Comparison of ENCODE assay signal across 11 mouse cellular contexts in the genomic region with DNA sequence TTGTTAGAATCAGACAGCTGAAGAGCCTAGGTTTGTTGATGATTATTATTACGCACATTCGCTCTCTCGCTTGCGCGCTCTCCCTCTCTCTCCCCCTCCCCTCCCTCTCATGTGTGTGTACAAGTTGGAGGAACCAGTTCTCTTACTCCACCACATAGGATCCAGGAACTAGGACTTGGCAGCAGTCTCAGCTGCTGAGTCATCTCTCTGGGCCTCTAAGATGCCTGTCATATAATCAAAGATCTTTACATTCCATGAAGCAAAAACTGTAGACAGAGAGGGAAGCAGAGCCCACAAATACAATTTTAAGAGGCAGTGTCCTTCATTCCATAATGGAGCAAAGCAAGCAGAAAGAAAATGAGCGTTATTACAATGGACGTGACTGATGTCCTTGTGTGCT. TPM values are rescaled to one million over a fixed set of nuclear protein-coding genes. Genes with fewer than 3 reads are reported as not detected.
A peak's percentile ranks its signal among the peaks of the same experiment; 100 is the strongest.
DNase-seq lines count a peak whose midpoint lies in the region; ATAC-seq and TF ChIP-seq lines count a peak whose summit lies in the region.
"Had no signal": no experiment of that assay in that cellular context is flagged by ENCODE, and none has a peak within 500 bp of the region (broad histone marks: within the 10 kb centered on the region; RNA-seq: fewer than 3 reads in every experiment).

No protein-coding gene starts in this region.

- no peak overlapping the region for H3K4me2 ChIP-seq in forebrain, postnatal 0 days (ENCODE audit: low read depth)
- H3K4me2 ChIP-seq in forebrain, embryonic 16.5 days (ENCODE audit: low read length): no peak overlapping the region
- H3K4me2 ChIP-seq in hindbrain, embryonic 16.5 days (ENCODE audit: low read length): no peak overlapping the region

- H3K9ac ChIP-seq in forebrain, postnatal 0 days: no peak overlapping the region
- no peak overlapping the region for H3K9ac ChIP-seq in forebrain, embryonic 16.5 days (replicated peaks; ENCODE audit: low read depth, low read length)
- H3K9ac ChIP-seq in hindbrain, embryonic 16.5 days (ENCODE audit: low read depth, low read length): no peak overlapping the region

- no peak for TF ChIP-seq CTCF in forebrain, postnatal 0 days (IDR thresholded peaks at IDR 0.05; ENCODE audit: low read depth)

- H3K27me3 ChIP-seq in forebrain, postnatal 0 days (ENCODE audit: insufficient read depth, low read length): no peaks in the 10 kb centered on the region
- no peaks in the 10 kb centered on the region for H3K27me3 ChIP-seq in forebrain, embryonic 16.5 days (replicated peaks; ENCODE audit: control insufficient read depth, insufficient read depth, low read length)
- no peaks in the 10 kb centered on the region for H3K27me3 ChIP-seq in megakaryocyte, embryonic 14.5 days (replicated peaks)
- no peaks in the 10 kb centered on the region for H3K27me3 ChIP-seq in hindbrain, embryonic 16.5 days (replicated peaks; ENCODE audit: control insufficient read depth, insufficient read depth, low read length)
- H3K27me3 ChIP-seq: Patski had no signal

- 80% methylated on average over 7 of the region's 7 CpGs for WGBS in forebrain, postnatal 0 days
- WGBS in forebrain, embryonic 16.5 days: 69% methylated on average over 7 of the region's 7 CpGs
- WGBS in hindbrain, embryonic 16.5 days: 87% methylated on average over 7 of the region's 7 CpGs

- no peaks in the 10 kb centered on the region for H3K4me1 ChIP-seq in forebrain, postnatal 0 days (ENCODE audit: insufficient read depth)
- H3K4me1 ChIP-seq in forebrain, embryonic 16.5 days (replicated peaks; ENCODE audit: control insufficient read depth, insufficient read depth, low read length): peaks cover 5% of the 10 kb centered on the region; the same call in 1 of the 2 replicates
- peaks cover 90% of the 10 kb centered on the region for H3K4me1 ChIP-seq in megakaryocyte, embryonic 14.5 days
- H3K4me1 ChIP-seq in hindbrain, embryonic 16.5 days (ENCODE audit: control insufficient read depth, insufficient read depth, low read depth, low read length): peaks cover 3% of the 10 kb centered on the region; the same call in 1 of the 2 replicates

- H3K36me3 ChIP-seq in forebrain, postnatal 0 days (ENCODE audit: insufficient read depth): peaks cover 12% of the 10 kb centered on the region
- H3K36me3 ChIP-seq in forebrain, embryonic 16.5 days (ENCODE audit: control insufficient read depth, insufficient read depth): no peaks in the 10 kb centered on the region
- peaks cover 56% of the 10 kb centered on the region for H3K36me3 ChIP-seq in megakaryocyte, embryonic 14.5 days (replicated peaks; ENCODE audit: low read length)
- no peaks in the 10 kb centered on the region for H3K36me3 ChIP-seq in hindbrain, embryonic 16.5 days (ENCODE audit: control insufficient read depth, insufficient read depth, low read length)

- no peak overlapping the region for H3K27ac ChIP-seq in forebrain, postnatal 0 days (ENCODE audit: low read depth, low read length)
- H3K27ac ChIP-seq in forebrain, embryonic 16.5 days (ENCODE audit: low read length): no peak overlapping the region
- H3K27ac ChIP-seq in hindbrain, embryonic 16.5 days (ENCODE audit: low read depth, low read length): no peak overlapping the region

- DNase-seq in forebrain, postnatal 0 days: peak; percentile 33
- DNase-seq in MN1 (ENCODE audit: low spot score): peak; percentile 10
- peak; percentile 45 for DNase-seq in fibroblast of lung, adult 2 months (ENCODE audit: low read depth)
- peak; percentile 56 for DNase-seq in layer of hippocampus, adult 9-11 months
- no peak for DNase-seq in gastrocnemius, adult 8-10 months (ENCODE audit: low spot score in 2 of 2)

- H3K4me3 ChIP-seq in forebrain, postnatal 0 days (ENCODE audit: low read depth, low read length): no peak overlapping the region
- H3K4me3 ChIP-seq in forebrain, embryonic 16.5 days (replicated peaks; ENCODE audit: low read length): no peak overlapping the region
- H3K4me3 ChIP-seq in megakaryocyte, embryonic 14.5 days (replicated peaks): peak overlapping the region; percentile 48
- H3K4me3 ChIP-seq in hindbrain, embryonic 16.5 days (ENCODE audit: low read length): no peak overlapping the region

- H3K9me3 ChIP-seq in forebrain, postnatal 0 days (ENCODE audit: low read length): no peaks in the 10 kb centered on the region
- no peaks in the 10 kb centered on the region for H3K9me3 ChIP-seq in forebrain, embryonic 16.5 days (ENCODE audit: control insufficient read depth, low read length)
- H3K9me3 ChIP-seq in megakaryocyte, embryonic 14.5 days: no peaks in the 10 kb centered on the region
- H3K9me3 ChIP-seq in hindbrain, embryonic 16.5 days (ENCODE audit: control insufficient read depth, low read length): no peaks in the 10 kb centered on the region

- no peak for ATAC-seq in forebrain, postnatal 0 days
- ATAC-seq in forebrain, embryonic 16.5 days: no peak
- no peak for ATAC-seq in hindbrain, embryonic 16.5 days
- ATAC-seq: Patski had no signal

RNA-seq across cellular contexts. Expression of a gene that starts 26.0 kb away (rescaled TPM):
- total RNA-seq in forebrain, postnatal 0 days (2014; rRNA removed): not detected in 2 replicates
- 32.5 and 44.0 TPM in 2 replicates for polyA plus RNA-seq in forebrain, postnatal 0 days (2015; fragmentation: Nextera tagmentation; extraction: Ambion mirVana)
- polyA plus RNA-seq in forebrain, embryonic 16.5 days (2015; fragmentation: Nextera tagmentation; extraction: Ambion mirVana): 34.9 and 38.1 TPM in 2 replicates
- polyA plus RNA-seq in megakaryocyte, embryonic 14.5 days (2012; ENCODE audit: insufficient read depth, low replicate concordance): not detected in 2 replicates
- 32.2 and 35.9 TPM in 2 replicates for polyA plus RNA-seq in hindbrain, embryonic 16.5 days (2015; fragmentation: Nextera tagmentation; extraction: Ambion mirVana)
- not detected for total RNA-seq in gastrocnemius, adult 8-10 months (2022)
- total RNA-seq: layer of hippocampus, adult 8-10 months had no signal
- polyA plus RNA-seq: Patski; testis, adult 2 months had no signal

RNA-seq across cellular contexts. Expression of a gene that starts 47.0 kb away (rescaled TPM):
- total RNA-seq in forebrain, postnatal 0 days (2014; rRNA removed): 11.8 and 13.9 TPM in 2 replicates
- 12.1 and 12.5 TPM in 2 replicates for polyA plus RNA-seq in forebrain, postnatal 0 days (2015; fragmentation: Nextera tagmentation; extraction: Ambion mirVana)
- polyA plus RNA-seq in forebrain, embryonic 16.5 days (2015; fragmentation: Nextera tagmentation; extraction: Ambion mirVana): 18.0 and 19.8 TPM in 2 replicates
- polyA plus RNA-seq in megakaryocyte, embryonic 14.5 days (2012; ENCODE audit: insufficient read depth, low replicate concordance): 34.8 and 43.5 TPM in 2 replicates
- polyA plus RNA-seq in hindbrain, embryonic 16.5 days (2015; fragmentation: Nextera tagmentation; extraction: Ambion mirVana): 20.7 and 22.0 TPM in 2 replicates
- 10 to 100 TPM; 66.4 to 76.7 (median 72.5) TPM for total RNA-seq in gastrocnemius, adult 8-10 months (2022)

Comparison
In these comparisons a context has a peak if more than half of its experiments do, and no peak if none do; other contexts are left out.
1. DNase-seq: peak in forebrain, postnatal 0 days (single experiment), MN1 (single experiment), fibroblast of lung, adult 2 months (single experiment) and layer of hippocampus, adult 9-11 months (single experiment); none in gastrocnemius, adult 8-10 months (0 of 2).
2. RNA of a gene that starts 26.0 kb away (polyA plus RNA-seq): 32.5 to 44.0 TPM in forebrain, postnatal 0 days, 34.9 to 38.1 TPM in forebrain, embryonic 16.5 days and 32.2 to 35.9 TPM in hindbrain, embryonic 16.5 days; not detected in megakaryocyte, embryonic 14.5 days; every median in the first group is over 10 times any median in the second.